In genomic region chr11:94312733-94313132, GRCm38 (mm10) we compare ENCODE assay signal across 25 mouse cellular contexts. TPM values are rescaled to one million over a fixed set of nuclear protein-coding genes. Genes with fewer than 3 reads are reported as not detected.
"Had no signal": no experiment of that assay in that cellular context is flagged by ENCODE, and none has a peak within 500 bp of the region (broad histone marks: within the 10 kb centered on the region; RNA-seq: fewer than 3 reads in every experiment).

No protein-coding gene starts in this region.

- H3K36me3 ChIP-seq: midbrain, embryonic 13.5 days; midbrain, embryonic 15.5 days; neural tube, embryonic 13.5 days; stomach, embryonic 15.5 days had no signal

- H3K9ac ChIP-seq: liver, embryonic 14.5 days; lung, embryonic 14.5 days; midbrain, embryonic 13.5 days; midbrain, embryonic 15.5 days; neural tube, embryonic 13.5 days; neural tube, embryonic 15.5 days; stomach, embryonic 15.5 days had no signal

- H3K27ac ChIP-seq: liver, embryonic 14.5 days; midbrain, embryonic 13.5 days; midbrain, embryonic 15.5 days; neural tube, embryonic 13.5 days; neural tube, embryonic 15.5 days; stomach, embryonic 15.5 days; stomach, postnatal 0 days had no signal

- ATAC-seq: midbrain, embryonic 13.5 days; midbrain, embryonic 15.5 days had no signal

- H3K4me3 ChIP-seq: midbrain, embryonic 13.5 days; midbrain, embryonic 15.5 days; neural tube, embryonic 13.5 days; neural tube, embryonic 15.5 days; stomach, embryonic 15.5 days had no signal

- H3K9me3 ChIP-seq: midbrain, embryonic 13.5 days; midbrain, embryonic 15.5 days; neural tube, embryonic 13.5 days; neural tube, embryonic 15.5 days; stomach, embryonic 15.5 days had no signal

- H3K4me2 ChIP-seq: lung, embryonic 14.5 days; midbrain, embryonic 11.5 days; midbrain, embryonic 13.5 days; midbrain, embryonic 15.5 days; neural tube, embryonic 13.5 days; neural tube, embryonic 15.5 days; stomach, embryonic 15.5 days had no signal

- H3K27me3 ChIP-seq: midbrain, embryonic 13.5 days; midbrain, embryonic 15.5 days; neural tube, embryonic 13.5 days; neural tube, embryonic 15.5 days; stomach, embryonic 15.5 days had no signal

- DNase-seq: lung, adult 18-20 months; lung, embryonic 14.5 days; lung, postnatal 10 days; lung, postnatal 4 days; right cerebral cortex, adult 18-20 months; right cerebral cortex, postnatal 25 days; right cerebral cortex, postnatal 4 days; thymus, adult 2 months; thymus, postnatal 25 days; thymus, postnatal 4 days had no signal

RNA-seq across cellular contexts. Expression of gene Gm21885, which starts 31.1 kb away (rescaled TPM):
- total RNA-seq: megakaryocyte, adult 5-6 weeks; midbrain, postnatal 0 days; monocyte, adult 5-6 weeks had no signal
- polyA plus RNA-seq: liver, embryonic 14.5 days; midbrain, embryonic 13.5 days; midbrain, postnatal 0 days; neural tube, embryonic 11.5 days; neural tube, embryonic 15.5 days; spleen, adult 2 months; stomach, postnatal 0 days; testis, adult 2 months; thymus, adult 2 months; urinary bladder, adult 2 months had no signal
